Mouse (Mus musculus): Measurements from ENCODE around the gene Mgrn1.

The Mgrn1 gene

DNA sequence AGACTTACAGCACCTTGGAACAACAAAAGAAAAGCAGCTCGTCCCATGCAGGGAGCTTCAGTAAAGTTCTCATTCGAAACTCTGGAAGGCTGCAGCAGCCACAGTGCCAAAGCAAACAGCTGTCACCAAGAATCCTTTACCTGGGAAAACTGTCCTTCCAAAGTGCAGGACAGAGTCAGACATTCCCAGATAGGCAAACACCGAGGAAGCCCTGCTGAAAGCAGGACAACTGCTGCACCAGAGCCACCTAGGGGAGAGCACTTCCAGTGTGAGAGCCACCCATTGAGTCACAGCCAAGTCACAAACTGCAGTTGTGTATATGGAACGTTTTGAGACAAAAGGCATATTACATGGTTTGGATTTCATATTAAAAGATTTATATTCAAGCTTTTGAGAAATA, 59.4 kb downstream of the Mgrn1 start:
- peaks cover 19% of the 10 kb centered on the region for H3K4me1 ChIP-seq (replicated peaks; ENCODE audit: low read depth, low read length)

DNA sequence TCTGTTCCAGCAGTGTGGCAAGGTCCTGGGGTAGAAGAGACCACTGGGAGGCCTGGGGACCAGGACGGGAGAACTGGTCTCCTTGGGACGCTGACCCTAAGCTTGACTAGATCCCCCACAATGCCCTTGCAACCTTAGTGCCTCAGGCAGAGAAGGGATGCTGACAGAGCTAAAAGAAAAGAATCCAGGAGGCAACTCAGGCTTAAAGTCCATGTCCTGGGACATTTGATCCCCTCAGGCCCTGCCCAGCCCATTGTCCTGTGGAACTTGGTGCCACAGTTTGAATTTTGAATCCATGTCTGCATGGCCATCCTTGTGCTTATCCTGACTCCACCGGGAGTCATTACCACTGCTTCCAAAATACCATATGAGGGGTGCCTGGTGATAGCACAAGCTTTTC, 60.1 kb downstream of the Mgrn1 start:
- no peak for TF ChIP-seq NANOG (IDR thresholded peaks at IDR 0.05; ENCODE audit: borderline replicate concordance, low read length)
- no peak for TF ChIP-seq POU5F1 (IDR thresholded peaks at IDR 0.05; ENCODE audit: borderline replicate concordance, low read length)
- TF ChIP-seq CTCF (conservative IDR thresholded peaks at IDR 0.05; ENCODE audit: low read length), result no peak
- no peaks in the 10 kb centered on the region for H3K27me3 ChIP-seq (ENCODE audit: insufficient read depth, low read length)
- H3K9me3 ChIP-seq (ENCODE audit: low read length), result no peaks in the 10 kb centered on the region
- H3K4me1 ChIP-seq (replicated peaks; ENCODE audit: low read depth, low read length), result peaks cover 12% of the 10 kb centered on the region
- H3K4me3 ChIP-seq (replicated peaks; ENCODE audit: low read length), result no peak overlapping the region
- H3K36me3 ChIP-seq (ENCODE audit: insufficient read depth, low read length), result peaks cover 90% of the 10 kb centered on the region

More for the DNA sequence above, 59.4 kb downstream of the Mgrn1 start:
- TF ChIP-seq NANOG (IDR thresholded peaks at IDR 0.05; ENCODE audit: borderline replicate concordance, low read length) (no peak), POU5F1 (IDR thresholded peaks at IDR 0.05; ENCODE audit: borderline replicate concordance, low read length) (no peak), CTCF (conservative IDR thresholded peaks at IDR 0.05; ENCODE audit: low read length) (no peak)
- Histone ChIP-seq H3K9me3 (ENCODE audit: low read length) (no peaks in the 10 kb centered on the region), H3K27me3 (ENCODE audit: insufficient read depth, low read length) (no peaks in the 10 kb centered on the region), H3K36me3 (ENCODE audit: insufficient read depth, low read length) (peaks cover 92% of the 10 kb centered on the region), H3K4me3 (replicated peaks; ENCODE audit: low read length) (no peak overlapping the region)

DNA sequence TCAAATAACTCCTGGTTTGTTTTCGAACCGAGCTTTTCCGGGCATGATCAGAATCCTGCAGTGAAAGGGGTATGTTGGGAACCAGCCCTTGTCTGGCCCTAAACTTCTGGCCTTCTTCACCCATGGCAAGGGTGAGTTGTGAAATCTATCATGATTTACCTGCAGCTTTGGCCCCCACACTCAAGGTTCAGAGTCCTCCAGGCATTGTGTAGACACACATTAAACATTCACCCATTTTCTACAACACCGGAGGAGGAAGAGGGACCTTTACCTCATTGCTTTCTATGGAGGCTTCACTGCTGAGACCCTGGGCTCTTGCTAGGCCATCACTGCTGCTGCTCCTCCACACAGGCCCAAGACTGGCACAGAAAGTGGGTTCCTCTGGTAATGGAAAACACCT, 61.3 kb downstream of the Mgrn1 start:
- peaks cover 7% of the 10 kb centered on the region; the same call in 1 of the 2 replicates for H3K4me1 ChIP-seq (replicated peaks; ENCODE audit: low read depth, low read length)
- TF ChIP-seq NANOG (IDR thresholded peaks at IDR 0.05; ENCODE audit: borderline replicate concordance, low read length) (no peak), POU5F1 (IDR thresholded peaks at IDR 0.05; ENCODE audit: borderline replicate concordance, low read length) (no peak), CTCF (conservative IDR thresholded peaks at IDR 0.05; ENCODE audit: low read length) (no peak)
- H3K9me3 ChIP-seq (ENCODE audit: low read length), result no peaks in the 10 kb centered on the region
- no peaks in the 10 kb centered on the region for H3K27me3 ChIP-seq (ENCODE audit: insufficient read depth, low read length)
- no peak overlapping the region for H3K4me3 ChIP-seq (replicated peaks; ENCODE audit: low read length)
- H3K36me3 ChIP-seq (ENCODE audit: insufficient read depth, low read length), result peaks cover 90% of the 10 kb centered on the region

DNA sequence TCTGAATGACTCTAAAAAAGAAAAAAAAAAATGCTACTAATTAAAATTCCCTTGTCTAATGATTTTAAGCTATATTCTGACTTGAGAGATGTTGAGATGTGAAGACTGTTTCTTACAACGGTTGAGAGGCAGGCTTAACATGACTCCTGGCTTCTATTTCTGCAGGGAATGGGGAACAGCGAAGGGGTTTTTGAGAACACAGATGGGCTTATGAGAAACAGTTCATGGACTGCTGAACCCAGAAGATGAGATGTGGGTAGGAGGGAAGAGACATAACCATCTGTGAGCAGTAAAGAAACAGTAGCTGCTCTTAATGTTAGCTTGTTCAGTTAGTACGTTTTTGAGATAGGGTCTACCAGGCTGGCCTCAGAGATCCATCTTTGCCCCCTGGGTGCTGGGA, 70.6 kb downstream of the Mgrn1 start:
- no peaks in the 10 kb centered on the region for H3K4me1 ChIP-seq (replicated peaks; ENCODE audit: low read depth, low read length)
- H3K27me3 ChIP-seq (ENCODE audit: insufficient read depth, low read length), result no peaks in the 10 kb centered on the region
- H3K9me3 ChIP-seq (ENCODE audit: low read length), result no peaks in the 10 kb centered on the region
- no peak overlapping the region for H3K4me3 ChIP-seq (replicated peaks; ENCODE audit: low read length)
- peaks cover 82% of the 10 kb centered on the region for H3K36me3 ChIP-seq (ENCODE audit: insufficient read depth, low read length)
- TF ChIP-seq NANOG (IDR thresholded peaks at IDR 0.05; ENCODE audit: borderline replicate concordance, low read length) (no peak), POU5F1 (IDR thresholded peaks at IDR 0.05; ENCODE audit: borderline replicate concordance, low read length) (no peak), CTCF (conservative IDR thresholded peaks at IDR 0.05; ENCODE audit: low read length) (no peak)

DNA sequence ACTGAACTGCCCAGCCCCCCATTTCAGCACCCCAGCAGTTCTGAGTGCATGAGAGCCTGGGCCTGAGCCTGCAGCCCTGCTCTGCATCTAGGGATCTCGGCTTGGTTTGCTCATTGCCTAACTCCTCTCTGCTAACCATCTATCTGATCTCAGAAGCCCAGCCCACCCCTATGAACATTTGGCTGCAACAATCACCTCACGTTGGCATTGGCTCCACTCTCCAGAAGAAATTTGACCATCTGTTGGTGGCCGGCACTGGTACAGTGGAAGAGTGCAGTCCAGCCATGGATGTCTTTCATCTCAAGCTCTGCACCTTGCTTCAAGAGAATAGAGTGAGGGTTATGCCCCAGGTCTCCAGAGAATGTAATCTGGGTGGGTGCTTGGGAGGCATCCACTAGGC, 71.4 kb downstream of the Mgrn1 start:
- Histone ChIP-seq H3K4me1 (replicated peaks; ENCODE audit: low read depth, low read length) (peaks cover 8% of the 10 kb centered on the region), H3K4me3 (replicated peaks; ENCODE audit: low read length) (no peak overlapping the region), H3K9me3 (ENCODE audit: low read length) (no peaks in the 10 kb centered on the region), H3K27me3 (ENCODE audit: insufficient read depth, low read length) (no peaks in the 10 kb centered on the region), H3K36me3 (ENCODE audit: insufficient read depth, low read length) (peaks cover 74% of the 10 kb centered on the region)
- TF ChIP-seq CTCF (conservative IDR thresholded peaks at IDR 0.05; ENCODE audit: low read length) (no peak), NANOG (IDR thresholded peaks at IDR 0.05; ENCODE audit: borderline replicate concordance, low read length) (no peak), POU5F1 (IDR thresholded peaks at IDR 0.05; ENCODE audit: borderline replicate concordance, low read length) (no peak)

DNA sequence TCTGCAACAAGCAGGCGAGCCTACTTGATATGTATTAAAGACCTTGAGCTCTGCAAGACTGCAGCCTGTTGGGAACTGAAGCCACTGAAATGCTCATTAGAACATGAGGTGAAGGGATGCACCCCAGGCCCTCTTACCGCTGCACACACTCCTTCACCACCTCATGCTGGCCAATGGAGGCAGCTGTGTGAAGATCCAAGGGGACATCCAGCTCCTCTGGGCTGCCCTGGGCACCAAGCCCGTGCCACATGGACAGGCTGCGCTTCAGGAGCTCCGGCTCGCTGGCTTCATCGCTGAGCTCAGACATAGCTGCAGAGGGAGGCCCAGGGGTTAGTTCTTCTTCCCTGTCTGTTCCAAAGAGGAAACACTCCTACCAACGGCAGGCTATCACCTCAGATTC, 74.2 kb downstream of the Mgrn1 start:
- Histone ChIP-seq H3K4me3 (replicated peaks; ENCODE audit: low read length) (no peak overlapping the region), H3K36me3 (ENCODE audit: insufficient read depth, low read length) (peaks cover 46% of the 10 kb centered on the region), H3K4me1 (replicated peaks; ENCODE audit: low read depth, low read length) (peaks cover 25% of the 10 kb centered on the region), H3K9me3 (ENCODE audit: low read length) (no peaks in the 10 kb centered on the region), H3K27me3 (ENCODE audit: insufficient read depth, low read length) (no peaks in the 10 kb centered on the region)
- TF ChIP-seq POU5F1 (IDR thresholded peaks at IDR 0.05; ENCODE audit: borderline replicate concordance, low read length) (no peak), CTCF (conservative IDR thresholded peaks at IDR 0.05; ENCODE audit: low read length) (no peak), NANOG (IDR thresholded peaks at IDR 0.05; ENCODE audit: borderline replicate concordance, low read length) (no peak)

DNA sequence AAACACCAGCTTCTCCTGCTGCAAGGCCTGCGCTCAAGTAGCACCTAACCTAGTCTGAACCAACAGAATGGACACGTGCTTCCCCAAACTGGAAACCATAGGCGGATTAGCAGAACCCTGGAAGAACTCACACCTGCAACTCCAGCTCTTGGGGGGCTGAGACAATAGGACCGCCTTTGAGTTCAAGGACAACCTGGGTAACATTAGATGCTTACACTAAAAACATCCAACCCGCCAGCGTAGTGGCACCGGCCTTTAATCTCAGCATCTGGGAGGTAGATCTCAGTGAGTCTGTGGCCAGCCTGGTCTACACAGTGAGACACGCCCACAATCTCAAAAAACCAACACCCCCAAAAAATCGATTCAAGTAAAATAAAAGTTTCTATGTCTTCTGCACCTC, 77.3 kb downstream of the Mgrn1 start:
- H3K27me3 ChIP-seq (ENCODE audit: insufficient read depth, low read length), result no peaks in the 10 kb centered on the region
- H3K36me3 ChIP-seq (ENCODE audit: insufficient read depth, low read length), result peaks cover 29% of the 10 kb centered on the region
- H3K4me3 ChIP-seq (replicated peaks; ENCODE audit: low read length), result peak overlapping the region; percentile 94
- TF ChIP-seq NANOG (IDR thresholded peaks at IDR 0.05; ENCODE audit: borderline replicate concordance, low read length) (no peak), CTCF (conservative IDR thresholded peaks at IDR 0.05; ENCODE audit: low read length) (no peak), POU5F1 (IDR thresholded peaks at IDR 0.05; ENCODE audit: borderline replicate concordance, low read length) (no peak)
- H3K4me1 ChIP-seq (replicated peaks; ENCODE audit: low read depth, low read length), result peaks cover 29% of the 10 kb centered on the region
- H3K9me3 ChIP-seq (ENCODE audit: low read length), result no peaks in the 10 kb centered on the region

DNA sequence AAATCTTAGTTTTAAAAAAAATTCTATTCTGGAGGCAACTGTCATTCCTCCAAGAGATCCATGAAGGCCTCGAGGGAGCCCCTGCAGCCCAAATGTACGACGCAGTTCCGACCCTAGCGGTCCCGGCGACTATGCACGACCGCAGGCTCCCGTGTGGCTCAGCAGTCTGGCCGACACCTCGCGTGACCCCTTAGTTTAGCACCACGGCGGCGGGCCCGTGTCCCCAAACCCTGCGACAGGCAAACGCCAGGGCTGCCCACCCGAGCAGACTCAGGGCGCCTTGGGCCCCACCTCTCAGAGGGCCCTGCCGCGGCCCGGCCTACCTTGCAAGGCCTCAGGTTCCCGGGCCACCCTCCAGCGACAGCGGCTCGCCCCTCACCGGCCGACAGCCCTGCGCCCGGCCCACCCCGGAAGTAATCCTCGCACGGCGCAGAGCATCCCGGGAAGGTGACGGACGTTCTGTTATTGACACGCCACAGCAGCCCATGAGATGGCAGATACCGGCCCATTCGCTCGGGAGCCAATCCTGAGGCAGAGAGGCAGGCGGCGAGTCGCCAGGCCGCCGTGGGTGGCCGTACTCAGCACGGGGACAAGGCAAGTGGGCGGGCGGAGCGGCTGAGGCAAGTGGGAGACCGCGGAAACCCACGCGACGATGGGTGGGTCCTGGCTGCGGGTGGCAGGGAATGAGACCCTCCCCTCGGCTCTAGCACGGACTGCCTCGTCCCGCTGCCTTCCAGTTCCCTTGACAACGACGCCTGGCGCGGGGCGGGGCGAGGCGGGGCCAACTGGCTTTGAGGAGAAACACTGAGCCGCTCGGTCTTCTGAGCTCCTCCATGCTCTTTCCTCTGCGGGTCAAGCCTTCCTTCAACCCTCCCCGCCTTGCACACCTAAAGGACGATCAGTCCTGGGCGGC, 78.0 kb downstream of the Mgrn1 start, which contains the start of gene Anks3:
Gene Anks3 (minus strand): TSS at position 409 of the 913 bp plus-strand sequence.
- no peaks in the 10 kb centered on the region for H3K27me3 ChIP-seq (ENCODE audit: insufficient read depth, low read length)
- no peaks in the 10 kb centered on the region for H3K9me3 ChIP-seq (ENCODE audit: low read length)
- TF ChIP-seq POU5F1 (IDR thresholded peaks at IDR 0.05; ENCODE audit: borderline replicate concordance, low read length), result no peak
- peaks cover 29% of the 10 kb centered on the region for H3K4me1 ChIP-seq (replicated peaks; ENCODE audit: low read depth, low read length)
- peak within 1 kb of the TSS; percentile 94 for H3K4me3 ChIP-seq (replicated peaks; ENCODE audit: low read length)
- peaks cover 32% of the 10 kb centered on the region for H3K36me3 ChIP-seq (ENCODE audit: insufficient read depth, low read length)
